Mouse (Mus musculus) lung, embryonic 16.5 days (tissue): ENCODE results near the gene Cd3g. TPM values are rescaled to one million over a fixed set of nuclear protein-coding genes. Genes with fewer than 3 reads are reported as not detected.

Experiments
- ATAC-seq: fragments of 200-750 bp; cut with Nextera tagmentation; 2 replicates; pipeline ENCODE4 v1.8.0; 2017; ENCODE audit warnings: low read depth, mild to moderate bottlenecking, moderate library complexity
- H3K27ac ChIP-seq: fragments of 300-500 bp; sonication (generic); 2 replicates; pipeline ENCODE4 v1.5.1; 2014; ENCODE audit warnings: mild to moderate bottlenecking, control low read depth, low read length
- H3K27me3 ChIP-seq: fragments of 300-500 bp; sonication (generic); 2 replicates; pipeline ENCODE4 v1.6.1; 2014; ENCODE audit warnings: low read depth, low read length, mixed read lengths; ENCODE audit not compliant: control insufficient read depth, insufficient read depth
- H3K36me3 ChIP-seq: fragments of 300-500 bp; sonication (generic); 2 replicates; pipeline ENCODE4 v1.6.1; 2014; ENCODE audit warnings: low read length; ENCODE audit not compliant: control insufficient read depth, insufficient read depth
- H3K4me1 ChIP-seq: fragments of 300-500 bp; sonication (generic); replicated peaks from 2 replicates; pipeline ENCODE4 v1.6.1; 2014; ENCODE audit warnings: low read length, mixed read lengths; ENCODE audit not compliant: control insufficient read depth, insufficient read depth
- H3K4me2 ChIP-seq: fragments of 300-500 bp; sonication (generic); 2 replicates; pipeline ENCODE4 v1.6.1; 2014; ENCODE audit warnings: low read depth, low read length, control low read depth
- H3K4me3 ChIP-seq: fragments of 300-500 bp; sonication (generic); 2 replicates; pipeline ENCODE4 v1.5.1; 2014; ENCODE audit warnings: mild to moderate bottlenecking, low read length, control low read depth
- H3K9ac ChIP-seq: fragments of 300-500 bp; sonication (generic); 2 replicates; pipeline ENCODE4 v1.6.1; 2014; ENCODE audit warnings: low read length, control low read depth
- H3K9me3 ChIP-seq: fragments of 300-500 bp; sonication (generic); 2 replicates; pipeline ENCODE4 v1.6.1; 2016; ENCODE audit warnings: low read length; ENCODE audit not compliant: control insufficient read depth
- WGBS: fragments of 180-500 bp; shearing (Covaris S2); extraction: QIAGEN DNeasy Blood & Tissue Kit; methylation state at CpG from one replicate; pipeline ENCODE4 v1.1.7; 2014; 5-methylcytosine and 5-hydroxymethylcytosine counted together
- polyA plus RNA-seq: library from polyadenylated mRNA; unstranded; fragments of >200 nt; fragmentation: Nextera tagmentation; extraction: Ambion mirVana; gene quantifications from 2 replicates; pipeline ENCODE4 v1.2.1, GENCODE M21; 2015

Cd3g gene
- polyA plus RNA-seq, 1 experiment from 2014 or later = 6.2 TPM

DNA sequence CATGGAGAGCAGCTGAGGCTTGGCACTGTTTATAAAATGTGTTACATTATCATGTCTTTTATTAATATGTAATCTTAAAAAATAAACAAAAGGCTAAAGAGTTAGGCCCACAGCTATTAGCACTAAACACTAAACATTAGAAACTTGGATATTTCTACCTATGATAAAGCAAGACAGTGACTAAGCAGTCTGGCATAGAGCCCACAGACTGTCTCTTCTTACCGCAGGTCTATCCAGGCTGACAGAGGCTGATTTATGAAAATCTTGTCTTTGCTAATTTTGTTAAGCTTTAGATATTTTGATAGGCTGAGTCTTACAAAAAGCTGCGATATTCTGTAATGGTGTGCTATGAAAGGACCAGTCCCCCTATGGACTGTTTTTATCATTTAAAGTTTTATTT, 13.0 kb upstream of the Cd3g start:
- ATAC-seq = no peak
- WGBS = 79% methylated on average over 2 of the region's 2 CpGs
- no peak overlapping the region for H3K27ac ChIP-seq

DNA sequence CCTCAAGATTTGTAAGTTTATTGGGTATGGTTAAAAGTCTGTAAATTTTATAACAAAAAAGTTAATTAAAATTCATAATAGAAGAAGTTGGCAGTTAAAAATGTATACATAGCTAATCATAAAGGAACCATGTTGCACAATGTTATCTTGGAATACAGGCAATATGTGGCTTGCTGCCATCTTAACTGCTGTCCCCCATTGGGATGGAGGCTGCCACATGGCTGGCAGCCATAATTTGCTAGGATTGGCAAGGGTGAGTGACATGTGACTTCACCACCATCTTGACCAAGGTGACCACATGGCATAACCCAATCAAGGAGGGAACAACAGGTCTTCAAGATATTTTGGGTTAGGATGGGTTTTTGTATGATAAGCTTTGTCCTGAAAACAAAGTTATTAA, 12.0 kb upstream of the Cd3g start:
- Histone ChIP-seq H3K4me1 (no peaks in the 10 kb centered on the region), H3K9me3 (no peaks in the 10 kb centered on the region; the same call in 1 of the 2 replicates), H3K27me3 (no peaks in the 10 kb centered on the region), H3K4me2 (no peak overlapping the region), H3K9ac (no peak overlapping the region), H3K27ac (no peak overlapping the region), H3K36me3 (no peaks in the 10 kb centered on the region), H3K4me3 (no peak overlapping the region)
- ATAC-seq = no peak

More for the DNA sequence above, 13.0 kb upstream of the Cd3g start:
- Histone ChIP-seq H3K4me1 (no peaks in the 10 kb centered on the region), H3K4me3 (no peak overlapping the region), H3K9ac (no peak overlapping the region), H3K4me2 (no peak overlapping the region), H3K9me3 (no peaks in the 10 kb centered on the region; the same call in 1 of the 2 replicates), H3K36me3 (no peaks in the 10 kb centered on the region), H3K27me3 (no peaks in the 10 kb centered on the region)

DNA sequence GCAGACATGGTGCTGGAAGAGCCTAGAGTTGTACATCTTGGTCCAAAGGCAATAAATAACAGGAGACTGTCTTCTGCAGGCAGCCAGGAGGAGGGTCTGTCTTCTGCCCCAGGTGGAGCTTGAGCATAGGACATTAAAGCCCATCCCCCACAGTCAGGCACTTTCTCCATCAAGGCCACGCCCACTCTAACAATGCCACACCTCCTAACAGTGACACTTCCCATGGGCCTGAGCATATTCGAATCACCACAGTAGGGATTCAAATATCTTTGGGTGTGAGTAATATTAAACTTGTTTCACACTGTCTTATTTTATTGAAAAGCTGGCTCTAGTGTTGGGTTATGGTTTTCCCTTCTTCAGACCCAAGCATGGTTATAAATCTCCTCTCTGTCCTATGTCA, 11.6 kb upstream of the Cd3g start:
- Histone ChIP-seq H3K4me2 (no peak overlapping the region), H3K9me3 (no peaks in the 10 kb centered on the region; the same call in 1 of the 2 replicates), H3K27me3 (no peaks in the 10 kb centered on the region), H3K36me3 (no peaks in the 10 kb centered on the region), H3K4me1 (no peaks in the 10 kb centered on the region), H3K27ac (no peak overlapping the region), H3K4me3 (no peak overlapping the region), H3K9ac (no peak overlapping the region)
- 78% methylated on average over 2 of the region's 2 CpGs for WGBS
- no peak for ATAC-seq

DNA sequence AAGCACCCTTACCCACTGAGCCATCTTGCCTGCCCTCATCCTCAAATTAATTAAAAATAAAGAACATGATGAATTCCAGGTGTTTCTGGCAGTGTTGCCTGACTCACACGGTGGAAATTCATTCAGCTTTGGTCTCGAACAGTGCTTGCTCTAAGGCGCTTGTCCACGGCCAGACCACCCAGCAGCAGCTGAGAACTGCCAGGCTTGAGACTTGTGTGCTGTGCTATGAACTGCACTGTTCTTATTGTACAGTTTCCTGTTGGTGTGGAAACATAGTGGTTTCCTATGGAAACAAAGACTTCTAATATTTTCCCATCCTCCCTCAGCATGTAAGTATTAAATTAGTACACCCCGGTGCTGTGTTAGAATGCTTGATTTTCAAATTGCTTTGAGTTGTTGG, 6.7 kb upstream of the Cd3g start:
- WGBS = 63% methylated on average over 5 of the region's 5 CpGs
- Histone ChIP-seq H3K4me3 (no peak overlapping the region), H3K27me3 (no peaks in the 10 kb centered on the region), H3K9ac (no peak overlapping the region), H3K36me3 (no peaks in the 10 kb centered on the region), H3K9me3 (no peaks in the 10 kb centered on the region), H3K27ac (no peak overlapping the region), H3K4me1 (no peaks in the 10 kb centered on the region), H3K4me2 (no peak overlapping the region)
- no peak for ATAC-seq

DNA sequence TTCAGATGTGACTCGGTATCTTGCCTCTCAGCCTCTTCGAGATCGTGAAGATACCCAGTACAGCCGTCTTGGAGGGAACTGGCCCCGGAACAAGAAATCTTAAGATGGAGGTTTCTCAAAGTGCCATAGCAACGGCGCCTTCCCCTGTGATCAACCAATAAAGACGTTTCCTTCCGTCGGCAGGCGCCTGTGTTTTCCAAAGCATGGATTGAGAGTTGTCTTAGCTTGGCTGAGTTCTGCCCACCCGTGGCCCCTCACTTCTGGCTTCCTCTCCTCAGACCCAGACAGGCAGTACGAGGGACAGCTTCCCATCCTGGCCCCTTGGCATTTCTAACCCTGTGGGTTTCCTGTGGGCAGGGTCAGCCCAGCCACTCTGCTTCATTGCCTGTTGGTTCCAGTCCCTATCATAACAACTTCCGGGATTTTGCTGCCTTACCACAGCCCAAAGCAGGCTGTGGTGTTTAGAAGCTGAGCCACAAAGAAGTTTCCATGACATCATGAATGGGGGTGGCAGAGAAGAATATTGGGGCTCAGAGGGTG, 6.1 kb upstream of the Cd3g start:
- Histone ChIP-seq H3K4me3 (no peak overlapping the region), H3K4me1 (no peaks in the 10 kb centered on the region), H3K4me2 (no peak overlapping the region), H3K9ac (no peak overlapping the region), H3K27ac (no peak overlapping the region), H3K36me3 (no peaks in the 10 kb centered on the region), H3K27me3 (no peaks in the 10 kb centered on the region), H3K9me3 (no peaks in the 10 kb centered on the region)
- ATAC-seq = no peak
- WGBS = 55% methylated on average over 14 of the region's 14 CpGs

DNA sequence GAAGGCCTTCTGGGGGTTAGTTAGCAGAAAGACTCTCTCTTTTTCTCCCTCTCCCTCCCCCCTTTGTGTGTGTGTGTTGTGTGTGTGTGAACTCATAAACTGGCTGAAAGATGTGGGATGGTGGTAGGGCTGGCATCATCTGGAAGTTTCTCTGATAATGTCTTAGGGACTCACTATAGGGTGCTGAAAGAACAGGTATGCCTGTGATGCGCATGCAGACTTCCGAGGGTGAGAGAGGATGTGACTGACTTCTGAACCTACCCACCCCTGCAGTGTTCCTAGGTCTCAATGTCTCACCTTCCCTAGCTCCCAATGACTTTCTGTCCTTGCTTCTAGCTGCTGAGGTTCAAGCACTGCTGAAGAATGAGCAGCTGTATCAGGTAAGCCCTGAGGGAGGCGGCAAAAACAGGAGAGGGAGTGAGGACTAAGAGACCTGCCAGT, 5.5 kb upstream of the Cd3g start:
- Histone ChIP-seq H3K9ac (no peak overlapping the region), H3K36me3 (no peaks in the 10 kb centered on the region), H3K4me1 (no peaks in the 10 kb centered on the region), H3K9me3 (no peaks in the 10 kb centered on the region), H3K4me2 (no peak overlapping the region), H3K4me3 (no peak overlapping the region), H3K27ac (no peak overlapping the region), H3K27me3 (no peaks in the 10 kb centered on the region)
- 73% methylated on average over 3 of the region's 3 CpGs for WGBS
- no peak for ATAC-seq

DNA sequence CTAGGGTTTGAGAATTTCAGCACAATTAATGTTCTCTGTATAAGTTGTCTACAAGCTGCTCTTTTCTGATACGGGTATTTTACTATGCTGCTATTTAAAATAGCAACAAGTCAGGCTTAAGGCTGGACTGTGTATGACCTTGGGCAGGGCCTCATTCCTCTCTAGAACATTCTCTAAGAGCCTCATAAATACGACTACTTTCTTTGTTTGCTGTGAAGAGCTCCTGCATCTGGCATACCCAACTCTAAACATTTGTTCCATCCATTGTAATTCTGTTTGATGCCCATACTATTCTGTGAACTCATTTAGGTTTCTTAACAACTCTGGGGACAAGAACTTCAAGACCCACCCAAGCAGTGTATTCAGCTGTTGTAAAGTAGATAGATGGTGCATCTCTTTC, 2.8 kb upstream of the Cd3g start:
- H3K27me3 ChIP-seq = no peaks in the 10 kb centered on the region
- H3K4me1 ChIP-seq = no peaks in the 10 kb centered on the region
- WGBS = 65% methylated on average over 2 of the region's 2 CpGs
- H3K4me3 ChIP-seq = no peak overlapping the region
- no peaks in the 10 kb centered on the region for H3K36me3 ChIP-seq
- no peak overlapping the region for H3K27ac ChIP-seq
- no peak overlapping the region for H3K9ac ChIP-seq
- ATAC-seq = no peak
- no peak overlapping the region for H3K4me2 ChIP-seq
- no peaks in the 10 kb centered on the region for H3K9me3 ChIP-seq

DNA sequence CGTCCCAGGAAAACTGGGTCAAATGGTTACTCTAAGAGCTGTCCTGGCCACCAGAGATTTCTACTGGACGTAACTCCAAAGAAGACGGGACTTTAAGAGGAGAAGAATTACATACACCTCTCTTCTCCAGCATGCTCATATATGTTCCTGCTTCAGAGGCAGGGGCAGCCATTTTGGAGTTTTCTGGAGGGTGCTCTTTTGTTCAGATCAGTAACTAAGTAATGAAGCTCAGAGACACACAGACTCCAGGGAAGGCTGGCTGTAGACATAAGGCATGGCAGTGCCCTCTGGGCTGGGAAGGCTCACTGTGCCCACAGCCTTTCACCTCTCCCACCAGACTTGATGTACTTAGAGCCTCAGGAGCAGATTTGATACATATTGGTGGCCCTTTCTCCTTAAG, 2.3 kb upstream of the Cd3g start:
- no peak overlapping the region for H3K4me2 ChIP-seq
- H3K9ac ChIP-seq = no peak overlapping the region
- H3K4me3 ChIP-seq = no peak overlapping the region
- ATAC-seq = no peak
- H3K4me1 ChIP-seq = no peaks in the 10 kb centered on the region
- H3K27ac ChIP-seq = no peak overlapping the region
- 71% methylated on average over 3 of the region's 3 CpGs for WGBS
- H3K36me3 ChIP-seq = no peaks in the 10 kb centered on the region
- no peaks in the 10 kb centered on the region for H3K9me3 ChIP-seq
- H3K27me3 ChIP-seq = no peaks in the 10 kb centered on the region

DNA sequence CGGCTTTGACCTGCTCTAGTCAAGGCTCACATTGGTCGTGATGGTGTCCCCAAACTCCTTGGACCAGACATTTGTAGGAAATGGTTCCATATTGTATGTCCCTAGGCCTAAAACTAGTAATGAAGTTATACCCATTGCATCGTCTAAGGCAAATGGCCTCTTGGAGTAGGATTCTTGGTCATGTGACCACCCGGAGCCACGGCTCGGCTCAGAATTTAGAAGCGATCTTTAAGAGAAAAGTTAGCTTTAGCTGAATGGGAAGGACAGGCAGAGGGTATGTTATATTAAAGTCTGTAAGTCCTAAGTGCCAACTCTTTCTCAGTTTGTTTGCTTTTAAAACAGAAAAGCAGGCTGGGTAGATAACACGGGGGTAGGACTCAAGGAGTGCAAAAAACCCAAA, 1.9 kb upstream of the Cd3g start:
- no peak for ATAC-seq
- no peak overlapping the region for H3K27ac ChIP-seq
- H3K4me2 ChIP-seq = no peak overlapping the region
- no peaks in the 10 kb centered on the region for H3K27me3 ChIP-seq
- H3K4me1 ChIP-seq = no peaks in the 10 kb centered on the region
- H3K9ac ChIP-seq = no peak overlapping the region
- WGBS = 80% methylated on average over 8 of the region's 8 CpGs
- no peak overlapping the region for H3K4me3 ChIP-seq
- H3K36me3 ChIP-seq = no peaks in the 10 kb centered on the region
- H3K9me3 ChIP-seq = no peaks in the 10 kb centered on the region

DNA sequence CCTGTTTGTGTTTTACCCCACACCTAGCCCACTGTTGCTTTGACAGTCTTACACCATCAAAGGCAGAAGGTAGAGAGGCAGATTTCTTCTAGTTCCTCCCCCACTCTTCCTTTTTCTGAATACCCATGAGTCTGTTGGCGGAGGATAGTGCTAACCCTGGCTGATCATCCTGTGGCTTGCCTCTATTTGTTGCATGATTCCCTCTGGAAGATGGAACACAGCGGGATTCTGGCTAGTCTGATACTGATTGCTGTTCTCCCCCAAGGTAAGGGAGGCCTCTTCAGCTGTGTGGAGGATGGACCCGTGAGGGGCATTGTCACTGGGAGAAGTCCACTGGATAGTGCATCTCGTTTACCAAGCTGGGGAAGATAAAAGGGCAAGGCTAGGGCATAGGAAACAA, 1.4 kb upstream of the Cd3g start, which contains the start of gene Cd3d:
TSS of gene Cd3d (plus strand) at position 111 of the 400 bp plus-strand sequence.
- H3K4me3 ChIP-seq = no peak within 1 kb of the TSS
- no peaks in the 10 kb centered on the region for H3K9me3 ChIP-seq
- no peaks in the 10 kb centered on the region for H3K27me3 ChIP-seq
- 77% methylated on average over 4 of the region's 4 CpGs for WGBS
- H3K36me3 ChIP-seq = no peaks in the 10 kb centered on the region
- no peak for ATAC-seq
- no peak within 1 kb of the TSS for H3K9ac ChIP-seq
- no peak within 1 kb of the TSS for H3K4me2 ChIP-seq
- H3K27ac ChIP-seq = no peak within 1 kb of the TSS
- H3K4me1 ChIP-seq = no peaks in the 10 kb centered on the region
